Mouse (Mus musculus): ENCODE measurements at regions not wholly inside any gene's neighbourhood (a gene's known extent, or its start where the extent isn't known, plus 50 kb on each side); places are given as distances from the start of the nearest gene placed in this dataset.

GRCm38 (mm10) chr1:183754500-183754899, 258.6 kb upstream of the Dusp10 start:
- DNase-seq = no peak

- no peak for DNase-seq
Observed at GRCm38 (mm10) chr1:183756716-183757115, 256.4 kb upstream of the Dusp10 start.

DNA sequence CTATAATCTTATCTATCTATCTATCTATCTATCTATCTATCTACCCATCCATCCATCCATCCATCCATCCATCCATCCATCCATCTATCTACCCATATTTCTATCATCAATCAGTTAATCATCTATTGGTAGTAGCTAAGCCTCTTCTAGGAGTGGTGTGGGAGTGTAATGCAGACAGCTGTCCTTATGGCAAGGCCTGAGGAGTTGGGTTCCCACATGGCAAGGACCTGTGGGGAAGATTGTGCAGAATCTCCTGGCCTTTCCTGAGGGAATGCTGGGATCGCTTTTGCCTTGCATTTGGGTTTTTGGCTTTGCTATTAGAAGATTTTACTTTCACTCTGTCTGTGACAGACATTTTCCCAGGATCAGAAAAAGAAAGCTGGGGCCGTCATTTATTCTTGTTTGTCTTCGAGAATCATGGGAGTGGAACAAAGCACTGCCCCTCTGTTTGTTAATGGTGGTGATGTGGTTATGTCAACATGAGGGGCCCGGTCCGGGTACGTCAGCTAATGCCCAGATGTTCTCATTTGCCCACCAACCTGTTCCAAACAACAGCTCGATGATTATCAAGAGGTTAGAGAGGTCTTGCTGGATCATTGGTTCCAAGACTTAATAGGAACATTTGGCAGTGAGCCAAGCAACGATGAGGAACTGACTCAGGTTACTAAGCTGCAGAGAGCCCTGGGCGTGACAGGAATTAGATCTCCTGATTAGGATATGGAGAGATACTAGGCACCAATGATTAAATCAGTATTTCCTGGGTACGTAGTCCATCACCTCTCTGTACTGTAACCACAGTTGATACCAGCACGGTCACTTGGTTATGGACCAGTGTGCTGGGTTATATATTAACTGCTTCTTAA, 249.0 kb upstream of the Dusp10 start:
- no peak for DNase-seq

DNA sequence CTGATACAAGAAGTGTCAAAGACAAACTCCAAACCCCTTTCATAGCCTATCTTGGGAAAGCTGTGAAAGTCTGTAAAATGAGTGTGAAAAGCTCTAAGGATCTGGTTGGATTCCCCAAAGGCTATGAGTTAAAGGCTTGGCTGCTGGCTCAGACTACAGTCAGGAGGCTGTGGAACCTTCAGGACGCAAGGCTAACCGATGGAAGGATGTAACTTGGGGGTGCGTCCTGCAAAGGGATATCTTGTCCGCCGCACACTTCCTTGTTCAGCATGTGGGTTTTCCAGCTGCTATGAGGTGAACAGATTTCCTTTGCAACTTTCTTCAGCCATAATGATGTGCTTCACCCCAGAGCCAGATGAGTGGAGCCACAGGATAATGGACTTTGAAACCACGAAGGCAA, 240.3 kb upstream of the Dusp10 start:
- DNase-seq = no peak

GRCm38 (mm10) chr1:183780180-183780579, 232.9 kb upstream of the Dusp10 start:
- DNase-seq = no peak

GRCm38 (mm10) chr1:183780779-183781178, 232.3 kb upstream of the Dusp10 start:
- DNase-seq = no peak

DNA sequence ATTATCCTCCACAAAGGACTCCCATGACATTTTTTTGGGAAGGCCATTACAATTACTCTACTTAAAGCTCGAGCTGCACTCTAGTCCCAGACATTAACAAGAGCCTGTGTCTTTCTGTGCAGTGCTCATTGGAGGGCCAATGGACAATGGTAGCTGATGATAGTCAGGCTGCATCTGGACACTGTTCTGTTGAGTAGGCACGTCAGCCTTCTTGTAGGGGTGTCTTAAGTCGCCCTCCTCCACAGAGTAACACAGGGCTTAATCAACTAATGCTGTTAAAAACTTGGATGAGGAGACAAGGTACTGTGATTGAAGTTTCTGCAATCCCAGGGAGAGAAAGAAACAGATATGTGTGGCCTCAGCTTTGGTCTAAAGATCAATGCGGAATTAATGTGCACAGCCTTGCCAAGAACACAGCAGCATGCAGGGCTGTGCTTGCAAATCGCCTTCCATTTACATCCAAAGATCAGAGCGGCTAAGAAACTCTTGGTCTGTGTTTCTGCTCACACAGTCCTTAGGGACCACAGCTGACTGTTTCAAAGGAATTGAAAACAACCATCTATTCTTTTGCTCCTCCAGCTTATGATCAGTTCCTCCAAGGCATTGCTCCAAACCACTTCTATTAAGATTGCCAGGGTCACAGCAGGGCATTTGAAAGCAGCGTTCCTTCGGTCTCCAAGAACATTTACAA, 229.5 kb upstream of the Dusp10 start:
- DNase-seq = no peak

- DNase-seq = no peak
Observed at GRCm38 (mm10) chr1:183792230-183792813, 220.8 kb upstream of the Dusp10 start.

GRCm38 (mm10) chr1:183793324-183793723, 219.8 kb upstream of the Dusp10 start:
- no peak for DNase-seq

- DNase-seq = no peak
Observed at GRCm38 (mm10) chr1:183793913-183794445, 219.1 kb upstream of the Dusp10 start.

DNA sequence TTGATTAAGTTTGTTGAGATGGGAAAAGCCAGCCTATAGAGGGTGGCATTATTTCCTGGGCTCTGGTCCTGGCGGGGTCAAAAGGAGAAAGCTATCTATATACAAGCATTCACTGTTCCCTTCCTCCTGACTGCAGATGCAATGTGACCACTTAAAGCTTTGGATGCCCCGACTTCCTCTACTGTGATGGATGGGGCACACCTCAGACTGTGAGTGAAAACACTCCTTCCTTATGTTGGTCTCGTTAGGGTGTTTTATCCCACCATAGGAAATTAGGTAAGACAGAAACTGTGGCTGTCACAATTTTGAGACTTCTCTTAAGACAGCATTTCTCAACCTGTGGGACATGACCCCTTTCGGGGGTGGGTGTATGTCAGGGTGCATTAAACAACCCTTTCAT, 210.8 kb upstream of the Dusp10 start:
- DNase-seq = no peak

DNA sequence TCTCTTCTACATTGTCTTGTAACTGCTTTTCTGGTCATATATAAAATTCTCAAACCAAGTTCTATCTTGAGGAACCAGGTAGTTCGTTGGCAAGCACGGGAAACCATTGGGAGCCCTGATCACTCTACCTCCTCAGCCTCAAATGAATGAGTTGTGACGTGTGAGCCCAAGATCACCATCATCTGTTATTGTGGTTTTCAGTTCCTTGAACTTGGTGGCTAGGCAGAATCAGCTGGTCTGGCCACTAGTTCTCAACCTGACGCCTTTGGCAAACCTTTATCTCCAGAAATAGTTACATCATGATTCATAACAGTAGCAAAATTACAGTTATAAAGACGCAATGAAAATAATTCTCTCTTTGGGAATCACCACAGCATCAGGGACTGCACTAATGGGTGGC, 209.7 kb upstream of the Dusp10 start:
- no peak for DNase-seq

DNA sequence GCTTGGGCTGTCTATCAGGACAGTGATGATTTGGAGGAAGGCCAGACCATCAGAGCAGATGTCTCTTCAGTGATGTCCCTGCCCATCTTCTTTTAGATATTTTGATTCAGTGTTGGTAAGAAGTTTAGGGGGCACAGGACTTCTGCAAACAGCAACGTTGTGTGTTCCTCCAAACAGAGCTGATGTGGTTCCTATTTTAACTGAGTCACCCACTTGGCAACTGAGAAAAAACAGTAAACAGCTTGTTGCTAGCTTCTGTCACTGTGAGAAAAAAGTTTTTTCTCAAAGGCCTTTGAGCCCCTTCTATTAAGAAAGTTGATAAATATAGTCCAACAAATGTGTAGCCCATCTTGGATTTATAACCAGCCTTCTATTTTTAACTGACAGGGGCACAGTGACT, 209.3 kb upstream of the Dusp10 start:
- no peak for DNase-seq

- no peak for DNase-seq
Observed at GRCm38 (mm10) chr1:183804295-183804694, 208.8 kb upstream of the Dusp10 start.

GRCm38 (mm10) chr1:183806864-183807730, 206.0 kb upstream of the Dusp10 start:
- no peak for DNase-seq

DNA sequence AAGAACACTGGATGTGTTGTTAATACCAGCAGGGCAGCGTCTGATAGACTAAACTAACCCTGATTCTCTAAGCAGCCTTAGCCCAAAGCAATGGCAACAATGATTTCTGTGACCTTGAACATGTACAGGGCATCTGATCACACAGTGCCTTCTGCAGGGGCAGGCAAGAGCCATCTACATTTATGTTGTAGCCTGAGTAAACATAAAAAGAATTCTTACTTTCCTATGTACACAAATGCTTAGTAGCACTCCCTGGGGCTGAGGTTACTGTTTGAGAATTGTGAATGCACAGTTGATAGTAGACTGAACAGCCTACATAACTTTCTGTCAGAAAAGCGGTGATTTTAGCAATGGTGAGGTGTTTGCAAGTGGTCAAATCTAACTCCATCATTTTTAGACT, 204.9 kb upstream of the Dusp10 start:
- DNase-seq = no peak

DNA sequence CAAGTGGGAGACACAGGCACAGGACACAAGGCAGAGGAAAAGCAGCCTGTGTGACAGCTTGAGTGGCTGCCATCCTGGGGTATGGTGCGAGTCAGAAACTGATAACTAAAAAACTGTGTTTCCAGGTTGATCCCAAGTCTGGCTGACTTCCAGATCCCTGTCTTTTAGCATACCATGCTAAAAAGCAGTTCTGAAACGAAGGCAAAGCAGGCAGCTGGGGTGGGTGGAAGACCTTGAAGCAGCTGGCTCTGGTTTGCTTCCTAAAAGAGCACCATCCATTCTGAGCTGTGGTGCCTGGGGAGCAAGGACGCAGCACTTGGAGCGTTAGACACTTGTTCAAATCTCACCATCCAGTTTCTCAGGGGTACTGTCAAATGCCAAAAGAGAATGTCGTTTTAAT, 192.5 kb upstream of the Dusp10 start:
- DNase-seq = no peak

DNA sequence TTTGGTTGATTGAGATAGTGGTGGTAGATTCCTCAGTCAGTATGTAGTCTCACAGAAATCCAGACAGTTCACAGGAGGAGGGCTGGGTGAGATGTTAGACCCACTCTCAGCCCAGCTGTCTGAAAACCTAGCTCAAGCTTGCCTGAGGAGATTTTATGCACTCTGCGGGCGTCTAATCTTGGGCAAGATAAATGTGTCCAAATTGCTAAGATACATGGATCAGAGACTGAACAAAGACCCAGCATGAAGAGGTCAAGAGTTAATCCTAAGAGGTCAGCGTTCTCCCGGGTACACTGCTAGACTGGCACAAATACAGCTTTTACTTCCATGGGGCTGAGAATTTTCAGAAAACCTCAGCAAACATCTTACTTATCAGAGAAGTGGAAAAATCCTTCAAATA, 186.8 kb upstream of the Dusp10 start:
- no peak for DNase-seq

- DNase-seq = no peak
Observed at GRCm38 (mm10) chr1:183845135-183845534, 168.0 kb upstream of the Dusp10 start.

DNA sequence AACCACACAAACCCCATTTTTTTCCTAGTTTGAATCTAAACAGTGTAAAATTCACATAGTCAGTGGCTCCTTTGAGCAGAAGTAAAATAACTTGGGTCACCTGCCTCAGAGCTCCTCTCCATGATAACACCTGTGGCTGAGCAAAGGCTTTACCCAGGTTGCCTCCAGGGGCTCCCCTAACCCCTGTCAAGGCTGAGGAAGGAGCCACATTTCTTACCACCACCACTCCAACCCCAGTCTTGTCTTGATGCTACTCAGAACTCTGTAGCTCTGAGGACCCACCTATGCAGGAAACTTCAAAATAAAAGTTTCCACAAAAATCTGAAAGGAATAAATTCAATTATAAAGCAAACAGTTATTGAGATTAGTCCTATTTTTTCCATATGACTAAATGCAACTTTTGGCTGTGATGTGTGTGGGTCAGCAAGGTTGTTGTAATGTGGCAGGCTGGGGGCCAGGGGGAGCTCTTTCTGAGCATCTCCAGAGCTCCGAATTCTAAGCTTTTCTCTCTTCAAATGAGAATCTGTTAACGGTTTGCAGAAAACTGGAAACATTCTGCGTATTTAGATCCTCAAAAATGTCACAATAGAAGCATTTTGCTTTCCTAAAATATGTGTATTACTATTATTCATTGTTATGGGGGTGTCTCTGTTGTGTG, 159.0 kb upstream of the Dusp10 start:
- DNase-seq = peak in 1 of 2 experiments; percentile 8

- no peak for DNase-seq
Observed at GRCm38 (mm10) chr1:183865111-183865510, 148.0 kb upstream of the Dusp10 start.

DNA sequence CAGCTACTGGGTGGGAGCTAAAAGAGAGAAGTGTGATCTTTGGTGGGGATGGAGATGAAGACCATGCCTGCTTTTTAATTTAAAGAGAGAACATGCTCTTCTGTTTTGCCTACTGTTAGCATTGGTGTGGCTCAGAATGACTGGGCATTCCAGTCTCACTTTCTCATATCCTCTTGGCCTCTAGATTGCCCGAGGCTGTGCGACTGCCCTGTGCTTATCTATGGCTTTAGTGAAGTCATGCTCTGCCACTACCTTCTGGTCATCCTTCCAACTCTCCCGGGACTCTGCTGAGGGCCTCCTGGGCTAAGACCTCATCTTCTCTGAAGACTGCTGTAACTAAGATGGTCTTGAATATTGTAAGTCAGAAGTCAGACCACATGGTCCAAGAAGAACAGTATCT, 147.5 kb upstream of the Dusp10 start:
- no peak for DNase-seq
